ENCODE assay signal across 23 mouse cellular contexts in genomic region chr2:61630864-61631555, GRCm38 (mm10). TPM values are rescaled to one million over a fixed set of nuclear protein-coding genes. Genes with fewer than 3 reads are reported as not detected.
DNase-seq lines count a peak whose midpoint lies in the region; ATAC-seq lines count a peak whose summit lies in the region.
"Had no signal": no experiment of that assay in that cellular context is flagged by ENCODE, and none has a peak within 500 bp of the region (broad histone marks: within the 10 kb centered on the region; RNA-seq: fewer than 3 reads in every experiment).

No protein-coding gene starts in this region.

- no peaks in the 10 kb centered on the region for H3K4me1 ChIP-seq in intestine, embryonic 15.5 days (replicated peaks)
- H3K4me1 ChIP-seq: embryonic facial prominence, embryonic 13.5 days; forebrain, embryonic 10.5 days; limb, embryonic 12.5 days; liver, embryonic 12.5 days; midbrain, embryonic 15.5 days had no signal

- no peaks in the 10 kb centered on the region for H3K27me3 ChIP-seq in intestine, embryonic 15.5 days (replicated peaks)
- H3K27me3 ChIP-seq: embryonic facial prominence, embryonic 13.5 days; limb, embryonic 12.5 days; liver, embryonic 12.5 days; midbrain, embryonic 15.5 days had no signal

- H3K36me3 ChIP-seq in intestine, embryonic 15.5 days, result no peaks in the 10 kb centered on the region
- H3K36me3 ChIP-seq: midbrain, embryonic 15.5 days had no signal

- DNase-seq in heart, adult 11 months, result peak; percentile 18
- DNase-seq in heart, postnatal 14 days, result no peak
- peak; percentile 7 for DNase-seq in ES-CJ7 (ENCODE audit: low read depth, low spot score)
- DNase-seq in thymus, postnatal 0 days (ENCODE audit: low spot score), result no peak
- no peak for DNase-seq in right cerebral cortex, adult 2 months (ENCODE audit: low spot score in 2 of 2)
- DNase-seq: adrenal gland, postnatal 10 days; cerebellum, adult 11 months; cerebellum, adult 9-10 months; kidney, adult 8-10 months; liver, postnatal 0 days; lung, postnatal 4 days had no signal

- ATAC-seq in common myeloid progenitor, adult 5-6 weeks (replicated peaks; ENCODE audit: low read depth, poor library complexity, severe bottlenecking), result peak; percentile 65; the same call in 1 of the 2 replicates
- 0 out of 2 replicates have a peak, but pooled peaks have one; percentile 47 for ATAC-seq in monocyte, adult 5-6 weeks (replicated peaks; ENCODE audit: insufficient number of reproducible peaks, low FRiP score, low TSS enrichment, poor library complexity, severe bottlenecking)
- no peak for ATAC-seq in intestine, embryonic 15.5 days
- ATAC-seq: forebrain, embryonic 16.5 days; hindbrain, embryonic 16.5 days; intestine, embryonic 16.5 days; liver, embryonic 12.5 days; liver, postnatal 0 days; midbrain, embryonic 15.5 days had no signal

- H3K9me3 ChIP-seq in intestine, embryonic 15.5 days, result no peaks in the 10 kb centered on the region
- H3K9me3 ChIP-seq: embryonic facial prominence, embryonic 13.5 days; forebrain, embryonic 10.5 days; limb, embryonic 12.5 days; liver, embryonic 12.5 days; midbrain, embryonic 15.5 days had no signal

- H3K9ac ChIP-seq in intestine, embryonic 15.5 days, result no peak overlapping the region
- H3K9ac ChIP-seq: embryonic facial prominence, embryonic 13.5 days; limb, embryonic 12.5 days; liver, embryonic 12.5 days; liver, postnatal 0 days; midbrain, embryonic 15.5 days had no signal

- H3K4me3 ChIP-seq in intestine, embryonic 15.5 days (replicated peaks), result no peak overlapping the region
- H3K4me3 ChIP-seq: embryonic facial prominence, embryonic 13.5 days; forebrain, embryonic 10.5 days; limb, embryonic 12.5 days; liver, embryonic 12.5 days; midbrain, embryonic 15.5 days had no signal

- intact Hi-C loops in heart, postnatal 14 days (cut with DNase I), result no loop called here

- H3K27ac ChIP-seq in intestine, embryonic 15.5 days, result no peak overlapping the region
- H3K27ac ChIP-seq: embryonic facial prominence, embryonic 13.5 days; forebrain, embryonic 10.5 days; kidney, postnatal 0 days; limb, embryonic 12.5 days; liver, embryonic 12.5 days; midbrain, embryonic 15.5 days had no signal

- 83% methylated on average over 3 of the region's 3 CpGs for WGBS in intestine, embryonic 15.5 days

- no peak overlapping the region for H3K4me2 ChIP-seq in intestine, embryonic 15.5 days (replicated peaks)
- H3K4me2 ChIP-seq: embryonic facial prominence, embryonic 13.5 days; limb, embryonic 12.5 days; liver, embryonic 12.5 days; midbrain, embryonic 15.5 days had no signal

RNA-seq across cellular contexts. Expression of gene Tank, which starts 52.6 kb away (rescaled TPM):
- 10 to 100 TPM; 17.7 to 19.0 TPM for total RNA-seq in heart, postnatal 14 days (2021)
- 63.9 and 64.1 TPM in 2 replicates for total RNA-seq in common myeloid progenitor, adult 5-6 weeks (2017)
- total RNA-seq in monocyte, adult 5-6 weeks (2017), result 112 to 165 TPM (median 154 TPM) in 3 replicates
- 30.4 and 30.9 TPM in 2 replicates for polyA plus RNA-seq in intestine, embryonic 15.5 days (2015; fragmentation: Nextera tagmentation; extraction: Ambion mirVana)
- polyA plus RNA-seq in thymus, postnatal 0 days (2015; fragmentation: Nextera tagmentation; extraction: Ambion mirVana), result 48.1 and 49.4 TPM in 2 replicates

Comparison
In these comparisons a context has a peak if more than half of its experiments do, and no peak if none do; other contexts are left out.
1. DNase-seq: peak in heart, adult 11 months (single experiment) and ES-CJ7 (single experiment); none in heart, postnatal 14 days (0 of 2), thymus, postnatal 0 days (single experiment) and right cerebral cortex, adult 2 months (0 of 2).